Mouse (Mus musculus): ENCODE measurements around the gene 1700020N01Rik. TPM values are rescaled to one million over a fixed set of nuclear protein-coding genes. Genes with fewer than 3 reads are reported as not detected.

Gene 1700020N01Rik
- polyA plus RNA-seq, 1 experiment from 2014 or later: not detected

DNA sequence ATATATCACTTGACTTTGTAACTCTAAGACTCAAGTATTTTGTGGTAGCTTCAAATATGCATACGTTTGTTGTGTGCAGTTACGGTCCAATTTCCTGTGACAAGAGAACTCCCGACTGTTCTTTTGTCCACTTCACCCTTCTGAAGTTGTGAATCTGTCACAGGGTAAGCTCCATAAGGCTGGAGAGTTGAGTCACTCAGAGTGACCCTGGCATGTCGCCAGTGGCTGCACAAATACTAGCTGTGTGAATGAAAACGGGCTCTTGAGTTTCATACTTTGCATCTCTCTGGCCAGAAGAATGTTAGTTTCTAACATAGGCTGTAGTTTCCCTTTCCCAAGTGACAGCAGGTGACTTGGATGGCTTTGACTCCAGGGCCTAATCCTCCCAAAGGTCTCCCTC is 14.0 kb downstream of the 1700020N01Rik start:
- WGBS: 78% methylated on average over 5 of the region's 5 CpGs
- Histone ChIP-seq H3K27ac (no peak overlapping the region), H3K36me3 (no peaks in the 10 kb centered on the region), H3K27me3 (no peaks in the 10 kb centered on the region), H3K4me1 (peaks cover 33% of the 10 kb centered on the region), H3K4me3 (no peak overlapping the region), H3K9ac (no peak overlapping the region), H3K4me2 (replicated peaks) (no peak overlapping the region), H3K9me3 (no peaks in the 10 kb centered on the region)
- no peak for ATAC-seq (ENCODE audit: low FRiP score, low read depth)

DNA sequence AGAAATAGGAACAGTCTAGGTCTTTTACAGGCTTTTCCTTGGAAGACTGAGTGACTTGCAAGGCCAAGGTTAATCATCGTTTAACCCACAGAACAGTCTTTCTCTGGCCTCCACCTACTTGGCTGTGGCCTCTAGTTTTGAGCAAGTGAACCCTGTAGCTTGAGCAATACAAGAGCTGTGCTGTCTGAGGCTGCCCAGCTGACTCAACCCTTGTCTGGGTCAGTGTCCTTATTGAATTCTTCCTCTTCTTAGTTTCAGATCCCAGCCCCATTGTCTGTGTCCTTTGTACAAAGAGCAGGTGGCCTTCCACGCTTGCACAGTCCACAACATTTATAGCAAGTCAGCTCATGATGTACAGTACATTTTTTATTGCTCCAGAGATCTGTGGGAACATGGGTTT is 16.6 kb downstream of the 1700020N01Rik start:
- no peak overlapping the region for H3K4me3 ChIP-seq
- H3K9me3 ChIP-seq: no peaks in the 10 kb centered on the region
- 62% methylated on average over 2 of the region's 2 CpGs for WGBS
- H3K9ac ChIP-seq: no peak overlapping the region
- H3K27me3 ChIP-seq: no peaks in the 10 kb centered on the region
- no peak overlapping the region for H3K27ac ChIP-seq
- no peak overlapping the region for H3K4me2 ChIP-seq (replicated peaks)
- ATAC-seq (ENCODE audit: low FRiP score, low read depth): no peak
- H3K36me3 ChIP-seq: no peaks in the 10 kb centered on the region
- peaks cover 25% of the 10 kb centered on the region for H3K4me1 ChIP-seq

GRCm38 (mm10) chr10:21613021-21613860 is 20.3 kb downstream of the 1700020N01Rik start:
- Histone ChIP-seq H3K4me3 (no peak overlapping the region), H3K9ac (no peak overlapping the region), H3K27ac (no peak overlapping the region), H3K27me3 (no peaks in the 10 kb centered on the region), H3K36me3 (no peaks in the 10 kb centered on the region), H3K4me2 (replicated peaks) (no peak overlapping the region), H3K9me3 (no peaks in the 10 kb centered on the region), H3K4me1 (peaks cover 12% of the 10 kb centered on the region)
- 78% methylated on average over 4 of the region's 4 CpGs for WGBS
- ATAC-seq (ENCODE audit: low FRiP score, low read depth): no peak

DNA sequence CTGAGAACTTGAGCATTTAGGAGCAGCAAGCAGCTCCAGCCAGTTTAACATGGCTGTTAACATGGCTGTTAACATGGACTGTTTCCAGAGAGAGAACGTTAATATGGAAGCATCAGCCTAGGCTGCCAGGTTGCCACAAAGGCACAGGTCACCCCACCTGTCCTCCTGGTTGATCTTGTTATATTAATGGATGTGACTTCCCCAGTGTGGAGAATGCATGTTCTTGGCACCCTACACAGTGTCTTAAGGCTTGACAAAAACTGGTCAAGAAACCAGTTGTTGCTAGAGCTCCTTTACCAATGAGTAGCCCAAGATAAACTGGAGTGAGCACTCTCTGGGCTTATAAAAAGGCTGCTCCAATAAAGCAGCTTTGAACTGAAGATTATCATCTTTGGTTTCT is 21.6 kb downstream of the 1700020N01Rik start:
- no peaks in the 10 kb centered on the region for H3K9me3 ChIP-seq
- H3K9ac ChIP-seq: no peak overlapping the region
- no peak overlapping the region for H3K27ac ChIP-seq
- H3K36me3 ChIP-seq: no peaks in the 10 kb centered on the region
- H3K27me3 ChIP-seq: no peaks in the 10 kb centered on the region
- H3K4me1 ChIP-seq: peaks cover 7% of the 10 kb centered on the region
- no peak overlapping the region for H3K4me2 ChIP-seq (replicated peaks)
- 83% methylated on average over 1 of the region's 1 CpGs for WGBS
- H3K4me3 ChIP-seq: no peak overlapping the region
- no peak for ATAC-seq (ENCODE audit: low FRiP score, low read depth)

DNA sequence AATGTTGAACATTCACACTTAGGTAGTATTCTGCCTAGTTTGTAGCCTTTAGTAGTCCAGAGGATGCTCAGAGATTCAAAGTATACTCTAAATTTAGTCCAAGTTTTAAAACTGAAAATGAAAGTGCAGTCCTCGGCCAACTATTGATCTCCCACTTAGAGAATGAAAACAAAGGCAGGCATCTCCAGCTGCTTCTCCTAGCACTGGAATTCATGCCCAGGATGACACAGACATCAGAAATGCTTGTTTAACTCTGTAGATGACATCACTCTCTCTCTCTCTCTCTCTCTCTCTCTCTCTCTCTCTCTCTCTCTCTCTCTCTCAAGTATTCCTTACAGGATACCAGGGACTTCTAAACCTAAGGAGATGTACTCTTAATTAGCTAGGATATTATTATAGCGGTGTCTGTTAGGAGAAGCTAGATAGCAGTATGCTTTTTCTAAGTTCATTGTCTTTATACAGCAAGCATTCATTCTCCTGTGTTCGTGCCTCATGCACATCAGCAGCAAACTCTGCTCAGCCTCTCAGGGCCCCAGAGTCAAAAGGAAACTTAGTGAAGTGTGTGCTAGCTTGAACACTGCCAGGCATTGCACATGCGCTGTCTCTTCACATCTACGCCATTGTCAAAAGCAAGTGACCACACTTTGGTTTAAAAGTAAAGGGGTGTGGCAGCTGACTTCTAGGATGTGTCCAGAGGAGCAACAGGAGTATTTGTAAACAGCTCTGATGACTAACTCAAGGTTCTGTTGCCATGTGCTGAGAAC is 26.0 kb downstream of the 1700020N01Rik start:
- no peak for ATAC-seq (ENCODE audit: low FRiP score, low read depth)
- 91% methylated on average over 5 of the region's 5 CpGs for WGBS
- no peaks in the 10 kb centered on the region for H3K9me3 ChIP-seq

DNA sequence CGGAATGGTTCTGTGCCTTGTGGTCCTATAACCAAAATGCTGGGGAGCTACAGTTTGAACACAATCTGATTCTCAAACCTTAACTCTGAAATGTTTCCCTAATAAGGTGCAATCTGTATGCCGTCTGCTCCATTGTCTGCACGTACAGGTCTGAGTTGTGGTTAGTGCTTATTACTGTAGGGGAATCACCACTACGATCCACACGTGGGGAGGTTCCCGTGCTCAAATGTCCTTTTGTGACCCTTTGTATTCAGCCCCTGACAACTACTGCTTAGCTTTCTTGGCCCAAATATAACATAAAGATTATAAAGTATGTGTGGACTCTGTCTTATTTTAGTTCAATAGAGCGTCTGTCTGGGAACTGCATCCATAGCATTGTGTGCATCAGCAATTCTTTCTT is 29.1 kb downstream of the 1700020N01Rik start:
- H3K36me3 ChIP-seq: no peaks in the 10 kb centered on the region
- H3K4me1 ChIP-seq: peaks cover 20% of the 10 kb centered on the region
- H3K27ac ChIP-seq: peak overlapping the region; percentile 40; the same call in 1 of the 2 replicates
- no peak overlapping the region for H3K9ac ChIP-seq
- 54% methylated on average over 7 of the region's 7 CpGs for WGBS
- ATAC-seq (ENCODE audit: low FRiP score, low read depth): no peak
- H3K9me3 ChIP-seq: no peaks in the 10 kb centered on the region
- H3K4me2 ChIP-seq (replicated peaks): no peak overlapping the region; the same call in 1 of the 2 replicates
- no peaks in the 10 kb centered on the region for H3K27me3 ChIP-seq
- H3K4me3 ChIP-seq: no peak overlapping the region

More for the DNA sequence above, 26.0 kb downstream of the 1700020N01Rik start:
- no peaks in the 10 kb centered on the region for H3K36me3 ChIP-seq
- no peak overlapping the region for H3K9ac ChIP-seq
- H3K4me3 ChIP-seq: no peak overlapping the region
- peaks cover 16% of the 10 kb centered on the region for H3K4me1 ChIP-seq
- no peak overlapping the region for H3K4me2 ChIP-seq (replicated peaks)
- H3K27ac ChIP-seq: no peak overlapping the region
- no peaks in the 10 kb centered on the region for H3K27me3 ChIP-seq

DNA sequence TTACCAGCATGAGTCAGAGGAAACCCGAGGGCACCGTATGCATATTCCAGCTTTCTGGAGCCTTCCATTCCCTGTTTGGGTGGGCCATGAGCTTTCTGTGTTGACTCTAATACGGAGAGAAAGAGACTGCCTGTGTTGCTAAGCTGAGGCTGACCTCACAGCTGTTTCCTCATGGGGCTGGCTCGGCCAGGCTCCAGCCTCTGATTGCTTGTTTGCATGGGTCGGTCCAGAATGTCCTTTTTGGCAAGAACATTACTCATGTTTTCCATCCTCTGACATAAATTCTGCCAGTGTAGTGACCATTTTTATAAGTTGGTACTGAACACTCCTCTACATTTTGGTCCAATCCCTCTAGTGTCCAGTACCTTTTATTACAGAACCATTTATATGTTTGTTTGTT is 35.6 kb downstream of the 1700020N01Rik start:
- Histone ChIP-seq H3K27me3 (no peaks in the 10 kb centered on the region), H3K4me3 (no peak overlapping the region), H3K9me3 (no peaks in the 10 kb centered on the region), H3K9ac (no peak overlapping the region), H3K4me1 (peaks cover 21% of the 10 kb centered on the region), H3K36me3 (no peaks in the 10 kb centered on the region), H3K4me2 (replicated peaks) (no peak overlapping the region), H3K27ac (peak overlapping the region; percentile 28; the same call in 1 of the 2 replicates)
- ATAC-seq (ENCODE audit: low FRiP score, low read depth): peak; percentile 79
- WGBS: 56% methylated on average over 5 of the region's 5 CpGs

DNA sequence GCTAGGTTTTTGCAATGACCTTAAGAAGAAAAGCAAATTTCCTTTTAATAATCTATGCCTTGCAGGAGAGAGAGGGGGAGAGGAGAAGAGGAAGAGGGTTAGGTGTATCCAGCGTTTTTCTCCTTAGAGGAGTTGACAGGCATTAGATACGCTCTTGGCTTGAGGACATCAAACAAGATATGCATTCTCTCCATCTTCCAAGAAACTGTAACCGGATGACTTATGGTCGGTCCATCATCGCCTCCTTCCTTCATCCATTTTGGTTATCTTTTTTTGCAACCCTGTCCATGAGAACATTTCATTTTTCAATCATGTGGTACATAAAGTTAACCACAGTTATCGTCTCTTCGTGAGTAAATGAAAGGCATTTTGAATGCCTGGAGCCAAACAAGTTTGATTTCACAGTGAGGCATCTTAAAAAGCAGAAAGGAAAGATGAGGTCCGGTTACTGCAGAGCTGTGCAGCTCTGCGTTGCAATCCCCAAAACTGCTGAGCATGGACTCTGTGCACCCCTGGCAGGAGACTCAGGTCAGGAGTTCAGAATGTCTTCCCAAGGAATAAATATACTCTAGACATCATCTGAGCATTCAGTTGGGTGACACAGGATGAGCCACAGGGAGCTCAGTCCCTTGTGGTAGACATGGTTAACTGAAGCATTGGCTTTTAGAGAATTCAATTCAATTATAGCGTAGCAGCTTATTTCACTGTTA is 36.2 kb downstream of the 1700020N01Rik start:
- Histone ChIP-seq H3K4me2 (replicated peaks) (no peak overlapping the region), H3K4me3 (no peak overlapping the region), H3K36me3 (no peaks in the 10 kb centered on the region), H3K27ac (no peak overlapping the region), H3K9me3 (no peaks in the 10 kb centered on the region), H3K4me1 (peaks cover 21% of the 10 kb centered on the region), H3K27me3 (no peaks in the 10 kb centered on the region), H3K9ac (no peak overlapping the region)
- WGBS: 83% methylated on average over 10 of the region's 10 CpGs
- ATAC-seq (ENCODE audit: low FRiP score, low read depth): no peak

DNA sequence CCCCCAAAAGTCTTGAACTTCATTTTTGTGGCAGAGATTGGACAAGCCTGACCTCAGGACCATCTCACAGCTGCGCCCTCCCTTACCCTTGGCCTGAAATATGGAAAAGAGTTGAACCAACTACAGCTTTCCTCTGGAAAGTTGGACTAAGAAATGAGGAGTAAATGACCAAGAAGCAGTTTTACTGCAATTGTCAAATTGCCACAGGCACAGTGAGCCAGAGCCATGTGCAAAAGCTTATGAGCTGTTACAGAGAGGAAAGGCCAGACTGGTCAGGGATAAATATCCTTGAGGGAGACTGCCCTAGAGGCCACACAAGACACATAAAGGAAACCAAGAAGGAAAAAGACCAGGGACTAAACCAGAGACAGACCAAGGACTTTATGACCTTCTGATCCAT is 38.5 kb downstream of the 1700020N01Rik start:
- H3K4me2 ChIP-seq (replicated peaks): no peak overlapping the region
- no peak for ATAC-seq (ENCODE audit: low FRiP score, low read depth)
- no peaks in the 10 kb centered on the region for H3K9me3 ChIP-seq
- no peak overlapping the region for H3K27ac ChIP-seq
- 74% methylated on average over 1 of the region's 1 CpGs for WGBS
- H3K4me1 ChIP-seq: peaks cover 25% of the 10 kb centered on the region
- H3K36me3 ChIP-seq: no peaks in the 10 kb centered on the region
- no peak overlapping the region for H3K4me3 ChIP-seq
- H3K9ac ChIP-seq: no peak overlapping the region
- H3K27me3 ChIP-seq: no peaks in the 10 kb centered on the region

GRCm38 (mm10) chr10:21632687-21633086 is 39.7 kb downstream of the 1700020N01Rik start:
- no peak overlapping the region for H3K27ac ChIP-seq
- no peaks in the 10 kb centered on the region for H3K27me3 ChIP-seq
- H3K36me3 ChIP-seq: no peaks in the 10 kb centered on the region
- ATAC-seq (ENCODE audit: low FRiP score, low read depth): peak; percentile 48; the same call in 1 of the 2 replicates
- peaks cover 17% of the 10 kb centered on the region for H3K4me1 ChIP-seq
- 66% methylated on average over 5 of the region's 5 CpGs for WGBS
- H3K9ac ChIP-seq: no peak overlapping the region
- H3K4me2 ChIP-seq (replicated peaks): no peak overlapping the region
- no peak overlapping the region for H3K4me3 ChIP-seq
- no peaks in the 10 kb centered on the region for H3K9me3 ChIP-seq

GRCm38 (mm10) chr10:21635988-21636710 is 43.2 kb downstream of the 1700020N01Rik start:
- Histone ChIP-seq H3K27me3 (no peaks in the 10 kb centered on the region), H3K9me3 (no peaks in the 10 kb centered on the region), H3K36me3 (no peaks in the 10 kb centered on the region), H3K9ac (no peak overlapping the region), H3K4me1 (peaks cover 7% of the 10 kb centered on the region), H3K4me2 (replicated peaks) (no peak overlapping the region), H3K27ac (no peak overlapping the region), H3K4me3 (no peak overlapping the region)
- WGBS: 79% methylated on average over 4 of the region's 4 CpGs
- no peak for ATAC-seq (ENCODE audit: low FRiP score, low read depth)

Measured in limb, embryonic 13.5 days (tissue).